Comparison of ENCODE assay signal across 22 mouse cellular contexts in genomic region chr15:51631881-51632280, GRCm38 (mm10).
DNase-seq lines count a peak whose midpoint lies in the region; ATAC-seq lines count a peak whose summit lies in the region.
"Had no signal": no experiment of that assay in that cellular context is flagged by ENCODE, and none has a peak within 500 bp of the region (broad histone marks: within the 10 kb centered on the region; RNA-seq: fewer than 3 reads in every experiment).

No protein-coding gene starts in this region.

- no peaks in the 10 kb centered on the region for H3K27me3 ChIP-seq in forebrain, embryonic 14.5 days (replicated peaks; ENCODE audit: control insufficient read depth, insufficient read depth, low read length)
- no peaks in the 10 kb centered on the region for H3K27me3 ChIP-seq in forebrain, embryonic 16.5 days (replicated peaks; ENCODE audit: control insufficient read depth, insufficient read depth, low read length)
- no peaks in the 10 kb centered on the region for H3K27me3 ChIP-seq in midbrain, embryonic 11.5 days (ENCODE audit: control insufficient read depth, insufficient read depth, low read length)
- no peaks in the 10 kb centered on the region; the same call in 1 of the 2 replicates for H3K27me3 ChIP-seq in midbrain, embryonic 10.5 days (ENCODE audit: low read depth, poor library complexity, severe bottlenecking)
- H3K27me3 ChIP-seq: CH12.LX; embryonic facial prominence, embryonic 12.5 days; forebrain, embryonic 13.5 days had no signal

- ATAC-seq in forebrain, embryonic 14.5 days, result no peak
- no peak for ATAC-seq in forebrain, embryonic 16.5 days
- no peak for ATAC-seq in midbrain, embryonic 11.5 days (ENCODE audit: low FRiP score)
- ATAC-seq: CD4-positive, CD25-positive, alpha-beta regulatory T cell, adult 4 months; forebrain, embryonic 13.5 days; forebrain, postnatal 0 days had no signal

- H3K9me3 ChIP-seq in forebrain, embryonic 14.5 days (replicated peaks; ENCODE audit: control insufficient read depth, low read length), result no peaks in the 10 kb centered on the region
- no peaks in the 10 kb centered on the region for H3K9me3 ChIP-seq in forebrain, embryonic 16.5 days (ENCODE audit: control insufficient read depth, low read length)
- no peaks in the 10 kb centered on the region for H3K9me3 ChIP-seq in midbrain, embryonic 11.5 days (ENCODE audit: control insufficient read depth, low read length)
- no peaks in the 10 kb centered on the region for H3K9me3 ChIP-seq in midbrain, embryonic 10.5 days (replicated peaks)
- H3K9me3 ChIP-seq: embryonic facial prominence, embryonic 10.5 days; embryonic facial prominence, embryonic 12.5 days; forebrain, embryonic 13.5 days had no signal

- DNase-seq in forebrain, embryonic 14.5 days (ENCODE audit: low spot score), result peak; percentile 24
- peak; percentile 79 for DNase-seq in midbrain, embryonic 11.5 days (ENCODE audit: low spot score, missing footprints)
- DNase-seq in midbrain, embryonic 10.5 days (ENCODE audit: low spot score), result no peak
- DNase-seq in ES-CJ7 (ENCODE audit: low read depth, low spot score), result peak; percentile 18
- DNase-seq in ZHBTc4 (ENCODE audit: low read depth, low spot score), result peak; percentile 66
- DNase-seq in adrenal gland, postnatal 10 days, result no peak
- no peak for DNase-seq in thymus, adult 18-20 months
- DNase-seq: adrenal gland, adult 2 months; adrenal gland, postnatal 14 days; adrenal gland, postnatal 36 days; B cell, adult 2 months; cerebellum, adult 11-12 months; cerebellum, adult 2 months; cerebellum, adult 9-10 months; cerebellum, postnatal 25 days; forebrain, postnatal 0 days had no signal

- H3K27ac ChIP-seq in forebrain, embryonic 14.5 days (ENCODE audit: low read depth, low read length), result no peak overlapping the region
- H3K27ac ChIP-seq in forebrain, embryonic 16.5 days (ENCODE audit: low read length), result no peak overlapping the region
- no peak overlapping the region for H3K27ac ChIP-seq in midbrain, embryonic 11.5 days (ENCODE audit: low read depth, low read length)
- no peak overlapping the region for H3K27ac ChIP-seq in midbrain, embryonic 10.5 days (replicated peaks)
- H3K27ac ChIP-seq: embryonic facial prominence, embryonic 10.5 days; embryonic facial prominence, embryonic 12.5 days; forebrain, embryonic 13.5 days had no signal

- WGBS in forebrain, embryonic 14.5 days, result 53% methylated on average over 10 of the region's 10 CpGs
- 48% methylated on average over 10 of the region's 10 CpGs for WGBS in forebrain, embryonic 16.5 days
- 80% methylated on average over 10 of the region's 10 CpGs for WGBS in midbrain, embryonic 11.5 days
- WGBS in midbrain, embryonic 10.5 days, result 85% methylated on average over 10 of the region's 10 CpGs

- no peak overlapping the region for H3K4me2 ChIP-seq in forebrain, embryonic 14.5 days (ENCODE audit: low read length)
- H3K4me2 ChIP-seq in forebrain, embryonic 16.5 days (ENCODE audit: low read length), result no peak overlapping the region
- no peak overlapping the region for H3K4me2 ChIP-seq in midbrain, embryonic 11.5 days
- H3K4me2 ChIP-seq: embryonic facial prominence, embryonic 12.5 days; forebrain, embryonic 13.5 days had no signal

- H3K36me3 ChIP-seq in forebrain, embryonic 14.5 days (ENCODE audit: control insufficient read depth, insufficient read depth, low read length), result no peaks in the 10 kb centered on the region
- no peaks in the 10 kb centered on the region for H3K36me3 ChIP-seq in forebrain, embryonic 16.5 days (ENCODE audit: control insufficient read depth, insufficient read depth)
- H3K36me3 ChIP-seq in midbrain, embryonic 11.5 days (ENCODE audit: control insufficient read depth, insufficient read depth, low read length), result no peaks in the 10 kb centered on the region
- H3K36me3 ChIP-seq in midbrain, embryonic 10.5 days, result no peaks in the 10 kb centered on the region
- H3K36me3 ChIP-seq: embryonic facial prominence, embryonic 10.5 days; embryonic facial prominence, embryonic 12.5 days had no signal

- H3K4me1 ChIP-seq in forebrain, embryonic 14.5 days (ENCODE audit: control insufficient read depth, insufficient read depth, low read length), result peaks cover 11% of the 10 kb centered on the region; the same call in 1 of the 2 replicates
- peaks cover 12% of the 10 kb centered on the region for H3K4me1 ChIP-seq in forebrain, embryonic 16.5 days (replicated peaks; ENCODE audit: control insufficient read depth, insufficient read depth, low read length)
- 0 out of 2 replicates have a peak, but pooled peaks cover 4% of the 10 kb centered on the region for H3K4me1 ChIP-seq in midbrain, embryonic 11.5 days (ENCODE audit: control insufficient read depth, insufficient read depth, low read length)
- peaks cover 17% of the 10 kb centered on the region for H3K4me1 ChIP-seq in midbrain, embryonic 10.5 days

- no peak overlapping the region for H3K9ac ChIP-seq in forebrain, embryonic 14.5 days (ENCODE audit: low read length)
- no peak overlapping the region for H3K9ac ChIP-seq in forebrain, embryonic 16.5 days (replicated peaks; ENCODE audit: low read depth, low read length)
- no peak overlapping the region for H3K9ac ChIP-seq in midbrain, embryonic 11.5 days (ENCODE audit: low read length)
- H3K9ac ChIP-seq: embryonic facial prominence, embryonic 12.5 days; forebrain, embryonic 13.5 days; forebrain, postnatal 0 days had no signal

- no peak overlapping the region for H3K4me3 ChIP-seq in forebrain, embryonic 14.5 days (ENCODE audit: low read depth, low read length)
- H3K4me3 ChIP-seq in forebrain, embryonic 16.5 days (replicated peaks; ENCODE audit: low read length), result no peak overlapping the region
- no peak overlapping the region for H3K4me3 ChIP-seq in midbrain, embryonic 11.5 days (ENCODE audit: low read depth, low read length)
- no peak overlapping the region for H3K4me3 ChIP-seq in midbrain, embryonic 10.5 days
- H3K4me3 ChIP-seq: embryonic facial prominence, embryonic 10.5 days; embryonic facial prominence, embryonic 12.5 days; forebrain, embryonic 13.5 days had no signal

Comparison
In these comparisons a context has a peak if more than half of its experiments do, and no peak if none do; other contexts are left out.
1. DNase-seq: peak in forebrain, embryonic 14.5 days (single experiment), midbrain, embryonic 11.5 days (single experiment), ES-CJ7 (single experiment) and ZHBTc4 (single experiment); none in midbrain, embryonic 10.5 days (single experiment), adrenal gland, postnatal 10 days (single experiment) and thymus, adult 18-20 months (0 of 2).